Mouse (Mus musculus): ENCODE results near the gene Cav3. TPM values are rescaled to one million over a fixed set of nuclear protein-coding genes. Genes with fewer than 3 reads are reported as not detected.
A peak's percentile ranks its signal among the peaks of the same experiment; 100 is the strongest.

The Cav3 gene
- total RNA-seq (2015; ENCODE audit: low replicate concordance) (not detected in 2 replicates), total RNA-seq (2017; ENCODE audit: low replicate concordance) (not detected in 2 replicates)

- ATAC-seq (replicated peaks; ENCODE audit: low FRiP score, poor library complexity, severe bottlenecking): no peak
Measured at GRCm38 (mm10) chr6:112459341-112459749, at the start of gene Cav3. Cav3 (plus strand) TSS chr6:112459505.

GRCm38 (mm10) chr6:112419333-112419732 is 40.0 kb upstream of the Cav3 start:
- no peak for ATAC-seq (replicated peaks; ENCODE audit: low FRiP score, poor library complexity, severe bottlenecking)

DNA sequence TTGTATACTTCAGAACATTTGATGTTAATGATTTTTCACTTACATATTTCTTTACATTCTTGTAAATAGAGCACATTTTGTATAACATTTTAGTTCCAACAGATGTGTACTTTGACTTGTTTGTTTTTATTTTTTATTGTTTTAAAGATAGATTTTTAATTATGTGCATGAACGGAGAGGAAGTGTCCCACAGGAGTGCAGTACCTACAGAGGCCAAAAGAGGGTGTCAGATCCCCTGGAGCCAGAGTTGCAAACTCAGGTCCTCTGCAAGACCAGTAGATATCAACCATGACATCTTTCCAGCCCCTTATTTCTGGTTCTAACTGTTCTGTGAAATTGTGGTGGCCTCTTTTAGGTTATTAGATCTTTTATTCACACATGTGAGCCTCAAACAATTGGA is 38.4 kb upstream of the Cav3 start:
- ATAC-seq (replicated peaks; ENCODE audit: low FRiP score, poor library complexity, severe bottlenecking): no peak

DNA sequence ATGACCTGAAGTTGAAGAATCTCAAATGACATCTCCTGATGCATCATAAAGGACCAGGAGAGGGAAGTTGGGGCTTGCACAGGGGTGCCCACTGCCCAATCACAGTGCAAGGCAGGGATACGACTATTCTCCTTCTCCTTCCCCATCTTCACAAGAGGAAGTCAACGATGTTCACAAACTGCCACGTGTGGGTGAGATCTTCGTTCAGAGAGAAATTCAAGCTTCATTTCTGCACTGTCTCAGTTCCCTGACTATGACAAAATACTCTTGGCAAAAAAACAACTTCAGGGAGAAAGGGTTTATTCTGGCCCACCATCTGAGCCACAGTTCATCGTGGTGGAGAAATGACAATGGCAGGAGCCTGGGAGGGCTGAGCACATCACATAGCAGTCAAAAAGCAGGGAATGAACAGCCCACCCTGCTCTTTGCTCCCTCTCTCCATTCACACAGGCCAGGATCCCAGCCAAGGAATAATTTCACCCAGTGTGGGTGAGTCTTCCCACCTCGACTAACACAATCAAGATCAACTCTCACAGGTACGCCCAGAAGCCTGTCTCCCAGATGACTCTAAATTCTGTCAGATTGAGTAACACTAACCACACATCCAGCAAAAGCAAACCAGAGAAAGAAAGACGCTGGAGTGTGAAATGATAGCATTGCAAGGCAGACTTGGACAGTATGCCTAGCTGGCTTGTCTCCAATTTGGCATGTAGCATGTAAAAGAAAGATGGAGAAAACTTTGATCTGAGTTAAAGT is 35.4 kb upstream of the Cav3 start:
- ATAC-seq (replicated peaks; ENCODE audit: low FRiP score, poor library complexity, severe bottlenecking): no peak

DNA sequence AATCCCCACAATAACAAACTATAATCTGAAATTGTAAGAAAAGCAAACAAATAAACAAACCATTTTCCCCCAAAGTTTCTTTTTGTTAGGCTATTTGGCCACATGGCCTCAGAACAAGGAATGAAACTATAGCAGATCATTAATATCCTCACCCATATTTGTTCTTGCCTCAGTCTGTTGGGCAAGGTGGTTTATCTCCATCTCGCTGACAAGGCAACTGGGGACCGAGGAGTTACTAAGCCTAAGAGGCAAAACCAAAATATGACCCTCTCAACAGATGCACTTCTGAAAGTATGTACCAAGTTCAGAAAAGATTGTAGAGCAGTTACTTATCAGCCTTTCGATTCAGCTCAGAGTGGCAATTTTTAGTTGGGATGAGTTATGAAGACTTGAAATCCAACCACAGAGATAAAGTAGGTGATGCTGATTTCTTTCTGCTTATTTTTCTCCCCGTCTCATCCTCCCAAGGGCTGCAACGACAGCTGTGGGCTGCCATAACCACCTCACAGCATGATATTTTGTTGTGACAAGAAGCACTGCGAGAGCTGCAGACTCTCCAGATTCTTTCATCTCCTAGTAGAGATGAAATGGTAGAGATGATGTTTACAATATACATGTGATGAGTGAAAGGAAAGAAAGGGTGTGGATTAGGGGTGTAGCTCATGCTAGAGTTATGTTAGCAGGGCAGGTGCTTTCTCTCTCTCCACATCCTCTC is 33.1 kb upstream of the Cav3 start:
- ATAC-seq (replicated peaks; ENCODE audit: low FRiP score, poor library complexity, severe bottlenecking): no peak

DNA sequence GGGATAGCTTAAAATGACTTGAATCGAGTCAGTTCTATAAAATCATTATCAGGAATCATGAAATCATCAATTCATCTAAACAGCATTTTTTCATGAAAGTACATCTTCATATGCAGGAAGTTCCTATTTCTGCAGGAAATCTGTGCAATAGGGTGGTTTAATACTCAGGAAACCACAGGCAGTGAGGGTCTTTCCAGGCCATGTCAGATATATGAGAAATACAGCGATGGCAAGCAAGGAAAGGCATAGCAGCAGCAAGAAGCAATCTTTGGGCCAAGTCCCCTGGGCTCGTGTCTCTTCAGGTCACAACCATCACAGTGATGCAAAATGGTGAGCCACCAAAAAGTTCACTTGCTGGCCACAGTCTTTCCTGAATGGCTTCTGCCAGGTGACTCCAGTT is 13.6 kb upstream of the Cav3 start:
- ATAC-seq (replicated peaks; ENCODE audit: low FRiP score, poor library complexity, severe bottlenecking): no peak

DNA sequence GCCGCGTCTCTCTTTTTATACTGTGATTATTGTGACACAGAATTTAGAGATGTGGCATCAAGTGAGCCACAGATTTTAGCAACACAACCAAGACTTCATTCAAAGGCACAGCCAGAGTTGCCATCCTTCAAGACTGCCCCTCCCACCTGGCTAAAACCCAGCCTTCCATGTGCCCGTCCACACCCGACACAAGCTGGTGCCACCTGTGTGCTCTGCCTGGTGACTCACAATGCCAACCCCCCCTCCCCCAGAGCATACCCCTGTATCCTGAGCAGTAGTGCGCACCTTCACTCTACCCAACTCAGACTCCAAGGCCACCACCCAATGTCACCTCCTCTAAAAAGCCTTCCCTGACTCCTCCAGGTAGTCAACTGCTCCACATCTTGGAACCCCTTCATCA is 2.2 kb downstream of the Cav3 start:
- ATAC-seq (replicated peaks; ENCODE audit: low FRiP score, poor library complexity, severe bottlenecking): no peak

- no peak for ATAC-seq (replicated peaks; ENCODE audit: low FRiP score, poor library complexity, severe bottlenecking)
Measured at GRCm38 (mm10) chr6:112463331-112463730, 4.0 kb downstream of the Cav3 start.

GRCm38 (mm10) chr6:112465441-112465840 is 6.1 kb downstream of the Cav3 start:
- ATAC-seq (replicated peaks; ENCODE audit: low FRiP score, poor library complexity, severe bottlenecking): no peak

DNA sequence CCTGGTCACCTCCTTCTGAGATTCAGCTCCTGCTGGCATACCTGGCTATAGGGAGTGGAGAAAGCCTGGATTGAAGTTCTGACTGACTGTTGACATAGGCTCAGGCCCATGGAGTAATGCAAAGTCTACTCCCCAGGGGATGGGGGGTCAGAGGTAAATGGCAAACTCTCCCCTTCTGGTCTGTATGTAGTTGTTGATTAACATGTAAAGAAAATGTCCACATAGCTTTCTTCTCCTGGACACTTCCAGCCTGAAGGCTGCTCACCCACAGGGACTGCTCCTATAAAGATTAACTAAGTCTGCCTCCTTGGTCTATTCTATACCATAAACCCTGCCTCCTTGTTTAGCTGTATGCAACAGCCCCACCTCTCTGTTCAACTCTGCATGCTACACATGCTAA is 6.7 kb downstream of the Cav3 start:
- no peak for ATAC-seq (replicated peaks; ENCODE audit: low FRiP score, poor library complexity, severe bottlenecking)

DNA sequence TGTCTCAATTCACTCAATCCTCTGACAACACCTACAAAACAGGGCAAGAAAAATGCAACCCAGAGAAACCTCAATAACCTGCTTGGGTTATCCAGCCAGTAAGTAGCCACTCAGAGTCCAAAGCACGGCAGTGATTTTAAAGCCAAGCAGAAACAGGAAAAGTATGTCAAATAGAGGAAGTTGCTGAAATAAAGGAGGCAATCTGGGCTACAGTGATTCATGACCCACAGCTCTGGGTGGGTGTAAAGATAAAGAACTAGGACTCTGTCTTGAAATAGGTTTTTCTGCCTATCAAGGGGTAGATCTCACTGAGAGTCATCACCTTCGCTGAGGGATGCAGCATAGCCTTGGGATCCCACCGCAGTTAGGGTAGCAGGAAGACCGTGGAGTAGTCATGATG is 12.3 kb downstream of the Cav3 start:
- ATAC-seq (replicated peaks; ENCODE audit: low FRiP score, poor library complexity, severe bottlenecking): no peak

DNA sequence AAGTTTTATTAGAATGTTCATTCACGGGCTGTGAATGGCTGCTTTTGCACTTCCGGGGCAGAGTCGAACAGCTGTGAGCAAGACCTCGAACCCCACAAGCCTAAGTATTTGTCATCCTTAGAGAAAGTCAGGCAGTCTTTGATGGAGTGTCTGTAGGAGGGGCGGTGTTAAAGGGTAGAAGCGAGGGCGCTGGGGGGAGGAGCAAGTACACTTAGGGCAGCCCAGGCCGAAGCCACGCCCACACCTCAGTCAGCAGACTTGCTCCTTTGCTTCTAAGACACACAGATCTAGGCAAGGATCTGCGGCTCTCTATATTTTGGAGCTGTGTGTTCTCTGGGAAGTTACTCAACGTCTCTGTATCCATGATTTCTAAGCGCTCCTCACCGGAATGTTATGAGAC is 20.6 kb downstream of the Cav3 start:
- no peak for ATAC-seq (replicated peaks; ENCODE audit: low FRiP score, poor library complexity, severe bottlenecking)

- no peak for ATAC-seq (replicated peaks; ENCODE audit: low FRiP score, poor library complexity, severe bottlenecking)
Measured at GRCm38 (mm10) chr6:112484316-112484715, 25.0 kb downstream of the Cav3 start.

- ATAC-seq (replicated peaks; ENCODE audit: low FRiP score, poor library complexity, severe bottlenecking): no peak
Measured at GRCm38 (mm10) chr6:112487993-112488392, 28.7 kb downstream of the Cav3 start.

- no peak for ATAC-seq (replicated peaks; ENCODE audit: low FRiP score, poor library complexity, severe bottlenecking)
Measured at GRCm38 (mm10) chr6:112488821-112489180, 29.5 kb downstream of the Cav3 start.

DNA sequence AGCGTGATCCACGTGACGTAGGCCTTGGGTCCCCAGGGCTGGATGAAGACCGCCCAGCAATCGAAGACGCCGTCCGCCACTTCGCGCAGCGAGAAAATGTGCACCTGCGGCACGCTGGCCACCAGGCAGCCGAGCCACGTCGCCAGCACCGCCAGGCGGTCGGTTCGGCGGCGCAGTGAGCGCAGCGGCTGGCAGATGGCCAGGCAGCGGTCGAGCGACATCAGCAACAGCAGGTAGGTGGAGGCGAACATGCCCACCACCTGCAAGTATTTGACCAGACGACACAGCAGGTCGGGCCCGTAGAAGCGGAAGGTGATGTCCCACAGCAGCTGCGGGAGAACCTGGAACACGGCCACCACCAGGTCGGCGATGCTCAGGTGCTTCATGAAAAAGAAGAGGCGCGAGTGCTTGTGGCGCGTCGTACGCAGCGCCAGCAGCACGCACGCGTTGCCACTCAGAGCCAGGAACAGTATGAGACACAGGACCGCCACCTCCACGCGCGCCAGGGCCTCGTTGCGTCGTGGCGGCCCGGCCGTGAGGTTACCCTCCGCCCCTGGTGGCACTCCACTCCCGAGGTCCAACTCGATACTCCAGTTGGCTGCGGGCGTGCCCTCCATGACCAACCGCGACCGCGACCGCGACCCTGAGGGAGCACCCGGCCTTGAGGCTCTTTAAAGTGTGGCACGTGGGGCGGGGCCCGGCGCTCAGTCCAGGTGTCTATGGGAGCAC is 30.0 kb downstream of the Cav3 start:
- ATAC-seq (replicated peaks; ENCODE audit: low FRiP score, poor library complexity, severe bottlenecking): no peak

DNA sequence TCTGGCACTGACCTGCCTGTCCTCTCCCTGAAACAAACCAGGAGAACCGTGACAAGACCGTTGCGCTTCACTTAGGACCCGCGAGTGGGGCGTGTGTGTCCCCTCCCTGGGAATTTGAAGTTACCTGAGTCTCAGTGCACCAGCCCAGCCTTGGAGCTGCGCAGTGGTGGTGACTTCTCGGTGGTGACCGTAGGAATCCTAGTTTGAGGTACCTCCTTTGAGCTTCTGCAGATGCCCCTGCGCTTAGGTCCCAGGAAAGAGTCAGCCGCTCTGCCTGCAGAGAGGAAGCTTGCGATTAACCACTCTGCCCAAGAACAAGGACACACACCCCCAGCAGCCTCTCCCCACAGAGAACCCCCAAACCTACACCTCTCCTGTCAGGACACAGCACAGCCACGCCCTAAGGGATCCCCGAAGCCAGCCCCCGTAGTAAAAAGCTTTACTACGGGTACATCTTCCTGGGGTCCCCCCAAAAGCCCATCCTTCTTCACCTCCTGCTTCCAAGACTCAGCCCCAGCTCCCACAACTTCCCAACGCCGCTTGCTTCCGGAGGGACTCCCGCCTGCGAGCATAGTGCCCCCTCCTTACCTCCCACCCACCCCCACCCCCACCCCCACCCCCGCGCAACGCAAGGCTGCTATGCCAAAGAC is 30.7 kb downstream of the Cav3 start, which contains the start of gene Oxtr:
Gene Oxtr, minus strand, starts transcription at position 34 of the 650 bp plus-strand sequence.
- ATAC-seq (replicated peaks; ENCODE audit: low FRiP score, poor library complexity, severe bottlenecking): no peak

DNA sequence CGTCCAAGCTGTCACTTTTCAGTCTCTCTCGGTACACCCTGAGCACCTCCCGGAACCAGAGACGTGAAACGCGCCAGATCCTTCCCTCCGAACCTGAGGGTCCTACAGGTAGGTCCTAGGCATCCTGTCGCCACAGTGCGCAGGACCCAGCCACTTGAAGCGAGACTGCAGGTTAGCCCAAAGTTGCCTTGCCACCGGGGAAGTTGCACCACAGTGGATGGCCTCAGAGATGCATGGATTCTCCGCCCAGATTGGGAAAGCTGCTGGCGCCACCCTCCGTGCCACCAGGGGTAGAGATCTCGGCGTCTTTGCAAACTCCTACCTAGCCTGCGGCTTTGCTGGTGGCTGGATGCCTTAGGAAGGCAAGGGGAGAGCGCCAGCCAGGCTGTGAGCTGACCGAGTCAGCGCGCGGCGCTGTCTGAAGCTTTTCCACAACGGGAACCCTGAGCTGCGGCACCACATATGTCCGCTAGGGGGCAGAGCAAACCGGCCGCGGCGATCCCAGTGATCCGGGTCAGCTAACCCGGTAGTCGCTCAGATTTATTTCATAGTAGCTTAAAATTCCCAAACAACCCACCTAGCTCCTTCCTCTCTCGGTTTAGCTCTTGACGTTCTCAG is 31.4 kb downstream of the Cav3 start:
- ATAC-seq (replicated peaks; ENCODE audit: low FRiP score, poor library complexity, severe bottlenecking): 0 out of 2 replicates have a peak, but pooled peaks have one; percentile 56

GRCm38 (mm10) chr6:112491521-112491920 is 32.2 kb downstream of the Cav3 start:
- no peak for ATAC-seq (replicated peaks; ENCODE audit: low FRiP score, poor library complexity, severe bottlenecking)

- no peak for ATAC-seq (replicated peaks; ENCODE audit: low FRiP score, poor library complexity, severe bottlenecking)
Measured at GRCm38 (mm10) chr6:112492656-112493055, 33.4 kb downstream of the Cav3 start.
